Mouse (Mus musculus): ENCODE results near the gene Nxpe4.

DNA sequence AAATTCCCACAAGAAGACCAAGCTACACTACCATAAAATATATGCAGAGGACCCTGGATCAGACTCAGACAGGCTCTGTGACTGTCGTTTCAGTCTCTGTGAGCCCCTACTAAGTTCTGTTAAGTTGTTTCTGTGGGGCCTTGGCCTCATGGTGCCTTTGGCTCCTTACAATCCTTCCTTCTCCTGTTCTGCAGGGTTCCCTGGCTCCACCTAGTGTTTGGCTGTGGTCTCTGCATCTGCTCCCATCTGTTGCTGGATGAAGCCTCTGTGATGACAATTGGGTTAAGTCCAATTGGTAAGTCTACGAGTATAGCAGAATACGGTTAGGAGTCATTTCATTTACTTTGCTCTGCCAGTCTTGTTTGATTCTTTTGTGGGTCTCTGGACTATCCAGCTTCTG lies 193.0 kb downstream of the Nxpe4 start:
- TF ChIP-seq CTCF (IDR thresholded peaks at IDR 0.05; ENCODE audit: control insufficient read depth, insufficient read depth, low read length) (peak; percentile 93), POLR2A (IDR thresholded peaks at IDR 0.05; ENCODE audit: borderline replicate concordance, control insufficient read depth, low read depth, low read length) (no peak)

All from bone marrow, adult 2 months (tissue).